Mouse (Mus musculus) left cerebral cortex, postnatal 10 days (tissue): Measurements from ENCODE around the gene Col11a2. TPM values are rescaled to one million over a fixed set of nuclear protein-coding genes. Genes with fewer than 3 reads are reported as not detected.

ENCODE experiments used
- DNase-seq, 2 experiments: peaks; one replicate each; pipeline ENCODE4 v3.0.0; 2021 to 2022; ENCODE audit warnings: low spot score in 2 of 2, mixed read lengths in 1 of 2; ENCODE audit errors: extremely low spot score in 1 of 2
- intact Hi-C: fragments of 180-260 bp; cut with DNase I; formaldehyde crosslinking; loops from one replicate; pipeline ENCODE4 v1.15.1; 2025
- total RNA-seq, 2 experiments: library from RNA; stranded (reverse); gene quantifications; 2 replicates each; pipeline ENCODE4 v1.2.3; 2021

Gene Col11a2
- total RNA-seq, 2 experiments from 2014 or later, result 12.2 to 14.3 TPM

GRCm38 (mm10) chr17:34036647-34037046 is 2.6 kb upstream of the Col11a2 start:
- peak in 1 of 2 experiments; percentile 44 for DNase-seq
- intact Hi-C loops, result loop anchor here (5.0 kb wide), 1 partner anchor 76 kb away; no protein-coding TSS in a partner anchor

DNA sequence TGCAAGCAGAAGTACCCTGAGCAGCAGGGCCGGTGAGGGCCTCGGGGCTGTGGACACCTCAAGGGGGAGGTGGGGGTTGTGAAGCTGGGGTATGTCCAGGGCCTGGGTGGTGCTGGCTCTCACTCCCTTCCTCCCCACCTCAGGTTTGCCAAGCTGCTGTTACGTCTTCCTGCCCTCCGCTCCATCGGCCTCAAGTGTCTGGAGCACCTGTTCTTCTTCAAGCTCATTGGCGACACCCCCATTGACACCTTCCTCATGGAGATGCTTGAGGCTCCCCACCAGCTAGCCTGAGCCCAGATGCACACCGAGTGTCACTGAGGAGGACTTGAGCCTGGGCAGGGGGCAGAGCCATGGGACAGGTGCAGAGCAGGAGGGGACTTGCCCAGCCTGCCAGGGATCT is 2.0 kb upstream of the Col11a2 start:
- intact Hi-C loops, result loop anchor here (5.0 kb wide), 1 partner anchor 75 kb away; no protein-coding TSS in a partner anchor
- peak in 1 of 2 experiments; percentile 30 for DNase-seq

DNA sequence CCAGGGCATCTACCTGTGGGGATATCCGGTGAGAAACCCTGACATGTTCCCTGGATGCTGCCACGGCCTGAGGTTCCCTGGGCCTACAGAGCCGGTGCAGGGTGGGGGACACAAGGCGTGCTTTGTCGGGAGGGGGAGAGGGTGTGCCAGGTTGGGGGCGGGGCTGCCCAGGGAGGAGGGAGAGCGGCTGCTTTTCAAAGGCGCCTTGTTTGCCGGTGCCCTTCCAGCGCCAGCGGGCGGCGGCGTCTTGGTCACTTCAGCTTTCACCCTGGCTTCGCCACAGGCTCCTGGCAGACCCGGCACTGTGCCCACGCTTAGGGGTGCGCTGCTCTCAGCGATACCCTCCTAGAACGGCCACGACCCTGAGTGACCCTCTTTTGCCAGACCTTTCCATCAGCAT is 797 bp upstream of the Col11a2 start:
- intact Hi-C loops, result loop anchor here (5.0 kb wide), 1 partner anchor 74 kb away; no protein-coding TSS in a partner anchor
- DNase-seq, result peak; percentile 60 to 87

GRCm38 (mm10) chr17:34039562-34040450 is 569 bp downstream of the Col11a2 start:
- DNase-seq, result peak in 1 of 2 experiments; percentile 62
- intact Hi-C loops, result loop anchor here (5.0 kb wide), 1 partner anchor 72 kb away; no protein-coding TSS in a partner anchor

GRCm38 (mm10) chr17:34045941-34046340 is 6.7 kb downstream of the Col11a2 start:
- intact Hi-C loops, result no loop called here
- DNase-seq, result no peak

GRCm38 (mm10) chr17:34047404-34048050 is 8.3 kb downstream of the Col11a2 start:
- intact Hi-C loops, result no loop called here
- no peak for DNase-seq

- no peak for DNase-seq
- intact Hi-C loops, result no loop called here
Observed at GRCm38 (mm10) chr17:34057224-34057623, 18.0 kb downstream of the Col11a2 start.

DNA sequence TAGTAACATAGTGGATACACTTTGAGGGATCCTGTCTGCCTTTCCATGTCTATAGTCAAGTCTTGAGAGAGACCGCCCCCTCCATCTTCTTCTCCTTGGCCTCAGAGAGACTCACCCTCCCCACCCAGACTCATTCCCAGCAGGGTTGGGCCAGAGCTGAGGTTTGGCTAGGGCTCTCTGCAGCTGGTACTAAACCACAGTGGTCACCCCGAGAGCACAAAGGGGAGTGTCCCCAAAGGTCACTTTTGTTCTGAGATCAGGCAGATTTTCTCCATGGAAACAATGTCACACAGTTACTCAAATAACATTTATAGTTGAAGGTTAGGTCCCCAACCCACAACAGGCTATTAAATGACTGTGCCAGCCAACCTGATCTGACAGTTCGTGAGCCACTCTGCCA is 29.6 kb downstream of the Col11a2 start:
- no peak for DNase-seq
- intact Hi-C loops, result no loop called here

- DNase-seq, result no peak
- intact Hi-C loops, result loop anchor here (10.0 kb wide), 1 partner anchor 163 kb away; the partner anchor contains the start of gene H2-Ob
Observed at GRCm38 (mm10) chr17:34072091-34072490, 32.9 kb downstream of the Col11a2 start.

DNA sequence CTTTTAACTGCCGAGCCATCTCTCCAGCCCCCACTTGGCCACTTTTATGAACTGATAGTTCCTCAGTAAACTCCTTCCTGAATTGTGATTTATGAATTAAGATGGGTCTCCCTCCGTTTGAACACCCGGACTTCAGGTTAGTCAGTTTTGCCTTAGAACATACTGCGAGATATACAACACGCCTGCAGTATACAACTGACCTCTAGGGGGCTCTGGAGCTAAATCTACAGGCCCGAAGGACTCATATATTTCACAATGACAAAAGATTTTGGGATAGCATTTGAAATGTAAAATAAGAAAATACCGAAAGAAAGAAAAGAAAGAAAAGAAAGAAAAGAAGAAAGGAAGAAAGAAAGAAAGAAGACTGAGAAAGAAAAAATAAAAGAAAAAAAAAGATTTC is 36.0 kb downstream of the Col11a2 start:
- intact Hi-C loops, result loop anchor here (10.0 kb wide), 1 partner anchor 160 kb away; the partner anchor contains the start of gene H2-Ob
- DNase-seq, result peak; percentile 64 to 69

DNA sequence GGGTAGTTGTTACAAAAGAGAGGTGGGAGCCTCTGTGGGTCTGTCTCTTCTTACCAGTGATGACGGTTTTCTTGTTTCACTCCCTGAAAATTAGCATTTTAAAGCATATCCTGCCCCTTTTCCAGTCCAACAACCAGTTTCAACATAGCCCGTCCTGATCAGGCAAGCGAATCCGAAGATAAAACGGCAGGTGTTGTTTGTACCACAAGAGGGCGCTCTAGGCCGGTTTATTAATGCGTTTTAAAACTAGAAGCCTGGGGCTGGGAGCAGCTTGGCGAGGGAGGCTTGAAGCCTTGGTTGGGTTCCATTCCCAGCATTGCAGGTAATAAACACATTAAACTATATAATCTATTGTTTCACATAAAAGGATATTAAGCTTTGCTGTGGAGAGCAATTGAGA is 38.3 kb downstream of the Col11a2 start:
- peak; percentile 60 to 71 for DNase-seq
- intact Hi-C loops, result loop anchor here (2.0 to 10.0 kb wide), 2 partner anchors 87 to 157 kb away; partner anchors contain the start of gene H2-Ob

DNA sequence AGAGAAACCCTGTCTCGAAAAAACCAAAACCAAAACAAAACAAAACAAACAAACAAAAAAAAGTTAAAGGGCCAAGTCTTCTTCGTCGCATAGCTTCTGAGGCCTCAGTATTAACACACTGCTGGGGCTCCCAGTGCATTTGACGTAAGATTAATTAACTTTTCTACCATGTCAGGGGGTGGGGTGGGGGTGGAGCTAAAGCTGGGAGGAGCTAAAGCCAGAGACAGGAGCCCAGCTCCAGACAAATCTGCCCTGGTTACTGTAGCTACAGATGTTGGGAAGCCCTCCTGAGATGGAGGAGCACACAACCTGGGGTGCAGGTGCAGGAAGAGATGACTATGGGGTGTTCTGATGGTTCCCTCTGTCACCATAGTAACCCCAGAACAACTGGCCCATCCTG is 38.9 kb downstream of the Col11a2 start:
- intact Hi-C loops, result loop anchor here (10.0 kb wide), 1 partner anchor 157 kb away; the partner anchor contains the start of gene H2-Ob
- no peak for DNase-seq

DNA sequence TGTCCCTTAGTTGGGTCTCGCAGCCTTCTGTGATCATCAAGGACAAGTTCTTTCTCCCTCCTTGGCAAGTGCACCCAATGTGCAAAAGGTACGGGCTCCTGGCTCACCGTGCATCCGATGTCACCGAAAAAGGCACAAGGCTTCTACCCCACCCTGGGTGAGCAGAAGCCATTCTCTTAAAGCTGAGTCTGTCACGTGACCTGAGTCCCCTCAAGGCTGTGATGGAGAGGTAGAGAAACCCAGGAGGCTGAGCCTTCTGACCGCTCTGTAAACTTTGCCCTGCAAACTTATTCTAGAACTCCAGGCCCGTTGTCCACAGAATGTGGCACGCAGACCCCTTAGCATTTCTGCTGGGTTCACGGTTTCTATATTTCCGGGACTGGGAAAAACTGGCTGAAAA is 39.8 kb downstream of the Col11a2 start:
- DNase-seq, result no peak
- intact Hi-C loops, result loop anchor here (10.0 kb wide), 1 partner anchor 156 kb away; the partner anchor contains the start of gene H2-Ob

DNA sequence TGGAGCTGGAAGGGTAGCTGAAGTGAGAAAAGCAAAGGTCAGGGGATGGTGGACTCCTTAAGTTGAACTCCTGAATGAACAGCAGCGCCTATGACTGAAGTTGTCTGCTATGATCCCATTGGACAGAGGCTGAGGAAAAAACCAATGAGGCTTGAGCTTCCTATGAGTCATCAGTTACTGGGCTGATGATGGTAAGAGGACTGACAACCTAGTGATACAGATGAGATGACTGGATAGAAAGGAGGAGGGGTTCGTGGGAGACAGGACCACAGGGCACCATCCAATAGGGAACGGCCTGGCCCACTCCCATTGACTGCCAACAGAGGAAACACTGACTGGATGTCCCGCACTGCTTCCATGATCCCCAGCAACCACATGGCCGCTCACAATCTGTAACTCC is 40.4 kb downstream of the Col11a2 start:
- intact Hi-C loops, result loop anchor here (10.0 kb wide), 1 partner anchor 155 kb away; the partner anchor contains the start of gene H2-Ob
- peak; percentile 11 to 72 for DNase-seq

DNA sequence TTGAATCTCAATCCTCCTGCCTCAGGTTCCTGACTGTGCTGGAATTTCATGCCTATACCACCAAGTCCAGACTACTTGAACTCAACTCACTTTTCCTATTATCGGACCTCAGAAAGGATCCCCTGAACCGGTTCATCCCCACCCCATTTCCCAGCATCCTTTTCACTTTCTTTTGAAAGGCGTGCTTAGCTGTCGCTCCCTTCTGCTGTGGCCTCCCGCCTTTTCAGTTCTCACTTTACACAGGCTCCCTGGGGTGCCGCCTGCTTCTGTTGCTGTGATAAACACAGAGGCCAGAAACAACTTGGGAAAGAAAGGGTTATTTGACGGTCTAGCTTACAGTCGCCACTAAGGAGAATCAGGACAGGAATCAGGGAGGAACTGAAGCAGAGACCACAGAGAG is 43.9 kb downstream of the Col11a2 start:
- intact Hi-C loops, result no loop called here
- no peak for DNase-seq

GRCm38 (mm10) chr17:34087386-34087785 is 48.1 kb downstream of the Col11a2 start:
- no peak for DNase-seq
- intact Hi-C loops, result no loop called here

DNA sequence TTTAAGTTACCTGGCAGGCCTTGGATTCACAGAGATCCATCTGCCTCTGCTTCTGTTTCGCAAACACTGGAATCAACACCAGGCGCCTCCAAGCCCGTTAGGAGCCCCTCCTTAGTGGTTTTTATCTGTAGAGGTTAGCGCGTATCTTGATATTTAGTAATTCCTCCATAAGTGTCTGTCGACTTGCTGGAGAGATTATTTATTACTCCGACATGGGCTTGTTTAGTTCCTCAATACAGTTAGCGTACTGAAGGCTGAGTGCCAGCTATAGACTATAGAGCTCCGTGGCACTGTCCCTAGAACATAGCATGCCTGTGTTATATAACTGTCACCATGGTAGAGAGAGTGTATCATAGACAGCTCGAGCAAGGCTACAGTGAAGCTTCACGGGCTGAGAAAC is 48.9 kb downstream of the Col11a2 start:
- DNase-seq, result no peak
- intact Hi-C loops, result no loop called here

GRCm38 (mm10) chr17:34090923-34091322 is 51.7 kb downstream of the Col11a2 start:
- DNase-seq, result peak in 1 of 2 experiments; percentile 48
- intact Hi-C loops, result no loop called here

- intact Hi-C loops, result no loop called here
Observed at GRCm38 (mm10) chr17:34092197-34092875, 53.1 kb downstream of the Col11a2 start, which contains the start of gene H2-Oa. H2-Oa (plus strand) TSS chr17:34092340.

More at GRCm38 (mm10) chr17:34092197-34092875, 53.1 kb downstream of the Col11a2 start, which contains the start of gene H2-Oa:
- no peak for DNase-seq
